Mouse (Mus musculus): Measurements from ENCODE around the gene Scfd2.

DNA sequence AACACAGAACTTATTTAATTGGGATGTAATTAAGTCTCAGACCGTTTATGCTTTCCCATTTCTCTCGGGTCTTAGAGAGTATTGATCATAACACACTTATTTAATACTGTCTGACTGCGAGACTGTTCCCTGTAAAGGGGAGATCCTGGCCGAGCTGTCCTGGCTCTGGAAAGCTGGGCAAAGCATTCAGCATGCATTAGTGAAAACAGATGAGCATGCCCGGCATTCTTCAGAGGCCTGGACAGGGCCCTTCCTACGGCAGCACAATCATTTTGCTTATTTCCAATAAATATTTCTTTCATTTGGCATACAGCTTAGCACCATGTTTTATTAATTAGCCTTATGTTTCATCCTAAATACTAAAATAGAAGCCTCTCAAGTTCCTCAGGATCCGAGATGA lies 245.8 kb downstream of the Scfd2 start:
- no peak for TF ChIP-seq CTCF (IDR thresholded peaks at IDR 0.05; ENCODE audit: insufficient read depth, low read length)
- TF ChIP-seq POLR2A (IDR thresholded peaks at IDR 0.05; ENCODE audit: borderline replicate concordance, extremely low read depth, low read depth, low read length): no peak
